Mouse (Mus musculus): ENCODE results near the gene Gm29666. TPM values are rescaled to one million over a fixed set of nuclear protein-coding genes. Genes with fewer than 3 reads are reported as not detected.

Gene Gm29666
- polyA plus RNA-seq, 1 experiment from 2014 or later, result 0.13 TPM

- no peak overlapping the region for H3K4me2 ChIP-seq (ENCODE audit: low read depth, low read length)
- no peak overlapping the region for H3K4me3 ChIP-seq (ENCODE audit: low read depth, low read length)
- WGBS (ENCODE audit: insufficient replicate concordance), result 0% methylated on average over 3 of the region's 3 CpGs
- no peak overlapping the region for H3K9ac ChIP-seq (replicated peaks)
- no peak overlapping the region for H3K27ac ChIP-seq (ENCODE audit: low read depth)
- no peaks in the 10 kb centered on the region for H3K27me3 ChIP-seq (ENCODE audit: insufficient read depth, low read length)
- no peaks in the 10 kb centered on the region for H3K9me3 ChIP-seq (ENCODE audit: low read length)
- no peaks in the 10 kb centered on the region for H3K4me1 ChIP-seq (ENCODE audit: insufficient read depth)
- H3K36me3 ChIP-seq (replicated peaks; ENCODE audit: insufficient read depth, low read length), result no peaks in the 10 kb centered on the region
- ATAC-seq (no peak), DNase-seq (peak; percentile 61)
- peak; percentile 83 for TF ChIP-seq CTCF (IDR thresholded peaks at IDR 0.05; ENCODE audit: low read depth)
- no peak for TF ChIP-seq EP300 (IDR thresholded peaks at IDR 0.05; ENCODE audit: low read depth)
Observed at GRCm38 (mm10) chr15:84891658-84892057, 28.2 kb downstream of the Gm29666 start.

DNA sequence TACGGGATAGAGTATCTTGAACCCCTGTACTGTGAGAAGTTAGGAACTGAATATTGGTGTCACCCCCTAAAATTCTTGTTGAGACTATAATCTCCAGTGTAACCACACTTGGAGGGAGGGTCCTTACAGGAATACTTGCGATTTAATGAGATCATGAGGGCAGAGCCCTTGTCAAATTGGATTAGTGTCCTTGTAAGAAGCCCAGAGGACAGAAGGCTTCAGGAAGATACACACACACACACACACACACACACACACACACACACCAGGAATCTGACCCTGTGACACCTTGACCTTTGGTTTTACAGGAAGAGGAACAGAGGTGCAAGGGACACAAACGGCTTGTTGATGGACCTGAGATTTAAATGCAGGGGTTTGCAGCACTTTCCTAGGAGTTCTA lies 28.6 kb downstream of the Gm29666 start:
- WGBS (ENCODE audit: insufficient replicate concordance), result 47% methylated on average over 3 of the region's 3 CpGs
- Histone ChIP-seq H3K4me3 (ENCODE audit: low read depth, low read length) (no peak overlapping the region), H3K27ac (ENCODE audit: low read depth) (no peak overlapping the region), H3K9me3 (ENCODE audit: low read length) (no peaks in the 10 kb centered on the region), H3K36me3 (replicated peaks; ENCODE audit: insufficient read depth, low read length) (no peaks in the 10 kb centered on the region), H3K27me3 (ENCODE audit: insufficient read depth, low read length) (no peaks in the 10 kb centered on the region), H3K9ac (replicated peaks) (no peak overlapping the region), H3K4me2 (ENCODE audit: low read depth, low read length) (no peak overlapping the region), H3K4me1 (ENCODE audit: insufficient read depth) (no peaks in the 10 kb centered on the region)
- TF ChIP-seq CTCF (IDR thresholded peaks at IDR 0.05; ENCODE audit: low read depth) (no peak), EP300 (IDR thresholded peaks at IDR 0.05; ENCODE audit: low read depth) (no peak)
- ATAC-seq (no peak), DNase-seq (no peak)

DNA sequence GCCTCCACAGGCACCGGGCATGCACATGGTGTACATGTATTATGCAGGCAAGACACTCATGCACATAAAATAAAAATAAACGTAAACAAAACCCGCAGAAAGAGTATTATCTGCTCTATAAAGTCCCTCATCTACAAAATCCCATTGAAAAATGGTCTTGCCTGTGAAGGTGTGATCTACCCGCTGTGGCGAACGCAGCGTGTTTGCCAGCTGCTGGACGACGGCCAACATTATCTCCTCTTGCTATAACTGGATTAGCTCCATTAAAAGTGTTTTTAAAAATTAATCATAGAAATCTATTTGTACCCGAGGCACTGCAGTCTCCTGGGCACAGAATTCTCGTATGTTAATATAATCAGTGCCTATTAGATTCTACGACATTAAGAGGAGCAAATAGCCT lies 31.8 kb downstream of the Gm29666 start:
- Histone ChIP-seq H3K36me3 (replicated peaks; ENCODE audit: insufficient read depth, low read length) (no peaks in the 10 kb centered on the region), H3K4me2 (ENCODE audit: low read depth, low read length) (no peak overlapping the region), H3K4me3 (ENCODE audit: low read depth, low read length) (no peak overlapping the region), H3K27me3 (ENCODE audit: insufficient read depth, low read length) (no peaks in the 10 kb centered on the region), H3K9me3 (ENCODE audit: low read length) (no peaks in the 10 kb centered on the region), H3K27ac (ENCODE audit: low read depth) (no peak overlapping the region), H3K9ac (replicated peaks) (no peak overlapping the region), H3K4me1 (ENCODE audit: insufficient read depth) (peaks cover 3% of the 10 kb centered on the region; the same call in 1 of the 2 replicates)
- no peak for ATAC-seq
- no peak for DNase-seq
- WGBS (ENCODE audit: insufficient replicate concordance), result 78% methylated on average over 12 of the region's 12 CpGs
- TF ChIP-seq CTCF (IDR thresholded peaks at IDR 0.05; ENCODE audit: low read depth) (no peak), EP300 (IDR thresholded peaks at IDR 0.05; ENCODE audit: low read depth) (no peak)

- Histone ChIP-seq H3K9ac (replicated peaks) (no peak overlapping the region), H3K9me3 (ENCODE audit: low read length) (no peaks in the 10 kb centered on the region), H3K36me3 (replicated peaks; ENCODE audit: insufficient read depth, low read length) (no peaks in the 10 kb centered on the region), H3K4me1 (ENCODE audit: insufficient read depth) (no peaks in the 10 kb centered on the region), H3K27ac (ENCODE audit: low read depth) (no peak overlapping the region), H3K27me3 (ENCODE audit: insufficient read depth, low read length) (no peaks in the 10 kb centered on the region), H3K4me2 (ENCODE audit: low read depth, low read length) (no peak overlapping the region), H3K4me3 (ENCODE audit: low read depth, low read length) (no peak overlapping the region)
- no peak for TF ChIP-seq CTCF (IDR thresholded peaks at IDR 0.05; ENCODE audit: low read depth)
- TF ChIP-seq EP300 (IDR thresholded peaks at IDR 0.05; ENCODE audit: low read depth), result no peak
- no peak for ATAC-seq
- no peak for DNase-seq
- 68% methylated on average over 12 of the region's 12 CpGs for WGBS (ENCODE audit: insufficient replicate concordance)
Observed at GRCm38 (mm10) chr15:84877029-84877815, 42.6 kb downstream of the Gm29666 start.

DNA sequence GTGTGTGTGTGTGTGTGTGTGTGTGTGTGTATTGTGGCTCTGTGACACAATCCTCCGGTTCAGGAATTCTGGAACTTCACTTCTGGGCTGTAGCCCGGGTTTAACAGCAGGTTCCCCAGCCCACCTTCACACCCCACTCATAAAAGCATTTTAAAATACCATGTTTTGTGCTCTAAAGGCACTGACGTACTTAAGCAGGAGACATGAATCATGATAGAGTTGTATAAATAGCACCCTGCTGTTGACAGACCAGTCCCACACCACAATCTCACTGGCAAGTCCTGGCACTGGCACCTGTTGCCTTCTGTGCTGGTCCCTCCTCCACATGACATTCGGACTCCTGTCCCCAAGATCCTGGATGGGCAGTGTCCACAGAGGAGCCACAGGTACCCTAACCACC lies 46.0 kb downstream of the Gm29666 start:
- Histone ChIP-seq H3K27ac (ENCODE audit: low read depth) (no peak overlapping the region), H3K9ac (replicated peaks) (no peak overlapping the region), H3K9me3 (ENCODE audit: low read length) (no peaks in the 10 kb centered on the region), H3K4me3 (ENCODE audit: low read depth, low read length) (no peak overlapping the region), H3K36me3 (replicated peaks; ENCODE audit: insufficient read depth, low read length) (no peaks in the 10 kb centered on the region), H3K4me1 (ENCODE audit: insufficient read depth) (no peaks in the 10 kb centered on the region), H3K27me3 (ENCODE audit: insufficient read depth, low read length) (no peaks in the 10 kb centered on the region), H3K4me2 (ENCODE audit: low read depth, low read length) (no peak overlapping the region)
- TF ChIP-seq EP300 (IDR thresholded peaks at IDR 0.05; ENCODE audit: low read depth), result no peak
- no peak for TF ChIP-seq CTCF (IDR thresholded peaks at IDR 0.05; ENCODE audit: low read depth)
- ATAC-seq, result no peak
- 72% methylated on average over 4 of the region's 4 CpGs for WGBS (ENCODE audit: insufficient replicate concordance)
- DNase-seq, result no peak

GRCm38 (mm10) chr15:84873079-84873478 lies 46.8 kb downstream of the Gm29666 start:
- Histone ChIP-seq H3K4me3 (ENCODE audit: low read depth, low read length) (no peak overlapping the region), H3K27ac (ENCODE audit: low read depth) (no peak overlapping the region), H3K9ac (replicated peaks) (no peak overlapping the region), H3K9me3 (ENCODE audit: low read length) (no peaks in the 10 kb centered on the region), H3K4me2 (ENCODE audit: low read depth, low read length) (no peak overlapping the region), H3K27me3 (ENCODE audit: insufficient read depth, low read length) (no peaks in the 10 kb centered on the region), H3K36me3 (replicated peaks; ENCODE audit: insufficient read depth, low read length) (no peaks in the 10 kb centered on the region), H3K4me1 (ENCODE audit: insufficient read depth) (no peaks in the 10 kb centered on the region)
- DNase-seq (no peak), ATAC-seq (no peak)
- WGBS (ENCODE audit: insufficient replicate concordance), result 81% methylated on average over 11 of the region's 11 CpGs
- TF ChIP-seq CTCF (IDR thresholded peaks at IDR 0.05; ENCODE audit: low read depth) (no peak), EP300 (IDR thresholded peaks at IDR 0.05; ENCODE audit: low read depth) (no peak)
